Mouse (Mus musculus) liver, embryonic 14.5 days (tissue): Measurements from ENCODE around the gene Micu1. TPM values are rescaled to one million over a fixed set of nuclear protein-coding genes. Genes with fewer than 3 reads are reported as not detected.

ENCODE experiments used
- ATAC-seq: fragments of 200-750 bp; cut with Nextera tagmentation; 2 replicates; pipeline ENCODE4 v1.8.0; 2017; ENCODE audit warnings: moderate number of reproducible peaks, mild to moderate bottlenecking, moderate library complexity; ENCODE audit not compliant: insufficient read depth
- DNase-seq, 3 experiments: peaks; one replicate each; pipeline ENCODE4 v3.0.0-alpha.2; 2012 to 2013; ENCODE audit warnings: low read depth in 3 of 3, low spot score in 3 of 3
- H3K27ac ChIP-seq: fragments of 300-500 bp; sonication (generic); 2 replicates; pipeline ENCODE4 v1.5.1; 2014; ENCODE audit warnings: moderate library complexity, mild to moderate bottlenecking, control low read depth, inconsistent platforms
- H3K27me3 ChIP-seq: fragments of 300-500 bp; sonication (generic); 2 replicates; pipeline ENCODE4 v1.6.1; 2014; ENCODE audit warnings: mild to moderate bottlenecking, low read length, moderate library complexity; ENCODE audit not compliant: control insufficient read depth, insufficient read depth
- H3K36me3 ChIP-seq: fragments of 300-500 bp; sonication (generic); replicated peaks from 2 replicates; pipeline ENCODE4 v1.6.1; 2014; ENCODE audit warnings: low read depth; ENCODE audit not compliant: control insufficient read depth, insufficient read depth
- H3K4me1 ChIP-seq, 2 experiments: fragments of 200-500 bp in 1 of 2; fragments of 300-500 bp in 1 of 2; sonication (generic) in 1 of 2; replicated peaks; 2 replicates each; pipeline ENCODE4 v1.6.1; 2012 to 2014; ENCODE audit warnings: antibody characterized with exemption in 1 of 2, inconsistent platforms in 1 of 2, low read length in 1 of 2; ENCODE audit not compliant: control insufficient read depth in 2 of 2, insufficient read depth in 2 of 2
- H3K4me2 ChIP-seq: fragments of 300-500 bp; sonication (generic); 2 replicates; pipeline ENCODE4 v1.6.1; 2014; ENCODE audit warnings: low read depth, mild to moderate bottlenecking, control low read depth, moderate library complexity
- H3K4me3 ChIP-seq, 2 experiments: fragments of 200-500 bp in 1 of 2; fragments of 300-500 bp in 1 of 2; sonication (generic) in 1 of 2; 2 replicates each; pipeline ENCODE4 v1.5.1; 2012 to 2014; ENCODE audit warnings: low read depth in 2 of 2, low read length in 2 of 2, mild to moderate bottlenecking in 2 of 2, control low read depth in 1 of 2, inconsistent platforms in 1 of 2, moderate library complexity in 1 of 2; ENCODE audit not compliant: insufficient read depth in 1 of 2
- H3K9ac ChIP-seq: fragments of 300-500 bp; sonication (generic); replicated peaks from 2 replicates; pipeline ENCODE4 v1.6.1; 2014; ENCODE audit warnings: mild to moderate bottlenecking, control low read depth, moderate library complexity
- H3K9me3 ChIP-seq: fragments of 300-500 bp; sonication (generic); 2 replicates; pipeline ENCODE4 v1.6.1; 2016; ENCODE audit warnings: low read length, mixed read lengths; ENCODE audit not compliant: control insufficient read depth
- CTCF ChIP-seq: IDR thresholded peaks from 2 replicates; pipeline ENCODE4 v1.5.1; 2016; ENCODE audit warnings: antibody characterized with exemption, low read depth, control low read depth
- EP300 ChIP-seq: IDR thresholded peaks from 2 replicates; pipeline ENCODE4 v1.6.1; 2016; ENCODE audit warnings: antibody characterized with exemption, low read depth
- WGBS: fragments of 180-500 bp; shearing (Covaris S2); extraction: QIAGEN DNeasy Blood & Tissue Kit; methylation state at CpG from one replicate; pipeline ENCODE4 v1.1.7; 2014; ENCODE audit not compliant: insufficient replicate concordance; 5-methylcytosine and 5-hydroxymethylcytosine counted together
- polyA plus RNA-seq, 2 experiments: library from polyadenylated mRNA; depleted of rRNA in 1 of 2; stranded (reverse) in 1 of 2; unstranded in 1 of 2; fragments of >200 nt; fragmentation: Nextera tagmentation in 1 of 2; extraction: Ambion mirVana in 1 of 2; gene quantifications; 2 replicates each; pipeline versions ENCODE4 v1.2.1 to v1.2.3; 2012 to 2014

Micu1 gene
- polyA plus RNA-seq, 2 experiments: 27.1 to 28.2 TPM

GRCm38 (mm10) chr10:59795902-59796301, 93.6 kb downstream of the Micu1 start:
- Histone ChIP-seq H3K36me3 (no peaks in the 10 kb centered on the region), H3K9me3 (no peaks in the 10 kb centered on the region), H3K4me1 (peaks cover 32 to 40% of the 10 kb centered on the region in 2 experiments), H3K9ac (no peak overlapping the region), H3K4me3 (no peak overlapping the region), H3K27me3 (no peaks in the 10 kb centered on the region), H3K4me2 (no peak overlapping the region), H3K27ac (no peak overlapping the region)
- WGBS: 87% methylated on average over 4 of the region's 4 CpGs
- TF ChIP-seq CTCF: no peak
- TF ChIP-seq EP300: no peak
- ATAC-seq (no peak), DNase-seq (no peak)

DNA sequence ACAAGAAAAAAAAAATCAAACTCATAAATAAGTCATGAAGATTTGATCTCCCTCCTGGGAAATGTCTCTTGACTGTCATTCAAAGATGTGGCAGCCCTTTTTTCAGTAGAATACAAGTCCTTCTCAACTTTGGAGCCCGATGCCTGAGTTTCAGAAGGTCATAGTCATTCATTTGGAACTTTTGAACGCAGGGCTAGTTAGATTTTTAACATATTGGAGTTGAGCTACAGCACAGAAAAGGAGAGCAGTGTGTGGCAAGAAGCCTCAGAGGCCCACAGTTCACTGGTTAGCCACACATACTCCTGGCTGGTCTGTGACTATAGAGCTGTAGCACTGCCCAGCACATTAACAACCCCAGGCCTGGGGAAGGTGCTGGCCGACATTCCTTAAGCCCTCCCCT, 96.1 kb downstream of the Micu1 start:
- H3K4me1 ChIP-seq: peaks cover 40 to 47% of the 10 kb centered on the region in 2 experiments
- no peaks in the 10 kb centered on the region for H3K9me3 ChIP-seq
- H3K9ac ChIP-seq: no peak overlapping the region
- no peaks in the 10 kb centered on the region for H3K36me3 ChIP-seq
- H3K4me2 ChIP-seq: no peak overlapping the region
- no peak overlapping the region; the same call in 1 of the 2 replicates for H3K27ac ChIP-seq
- H3K4me3 ChIP-seq: no peak overlapping the region
- ATAC-seq (no peak), DNase-seq (no peak)
- WGBS: 76% methylated on average over 3 of the region's 3 CpGs
- H3K27me3 ChIP-seq: no peaks in the 10 kb centered on the region
- TF ChIP-seq CTCF (no peak), EP300 (no peak)

DNA sequence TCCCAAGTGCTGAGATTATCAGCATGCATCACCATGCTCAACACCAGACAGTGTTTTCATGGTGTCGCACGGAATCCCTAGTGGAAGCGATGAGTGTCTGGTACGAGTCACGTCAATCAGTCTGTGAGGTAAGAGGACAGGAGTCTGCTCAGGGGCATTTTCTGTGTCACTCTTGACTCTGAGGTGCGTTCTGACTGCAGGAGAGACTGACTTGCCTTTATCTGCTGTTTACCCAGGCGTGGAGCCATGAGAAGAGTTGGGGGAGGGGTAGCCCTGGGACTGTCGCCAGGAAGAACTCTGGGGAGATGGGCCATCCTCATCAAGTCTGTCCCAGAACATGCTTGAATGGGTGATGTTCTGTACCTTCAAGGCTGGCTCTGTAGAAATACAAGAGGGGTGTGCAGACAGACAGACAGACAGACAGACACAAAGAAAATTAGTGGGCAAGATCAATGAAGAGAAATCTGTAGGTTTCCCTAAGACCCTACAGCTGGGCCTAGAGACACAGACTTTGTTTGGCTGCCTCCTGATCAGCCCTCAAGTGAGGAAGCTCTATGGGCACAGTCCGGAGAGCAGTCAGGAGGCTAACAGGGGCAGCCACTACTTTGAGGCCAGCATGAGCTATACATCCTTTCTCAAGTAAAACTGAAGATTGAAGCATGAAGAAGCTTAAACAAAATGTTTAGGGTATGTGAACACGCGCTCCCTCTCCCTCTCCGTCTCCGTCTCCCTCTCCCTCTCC, 97.2 kb downstream of the Micu1 start:
- TF ChIP-seq CTCF (no peak), EP300 (no peak)
- Histone ChIP-seq H3K36me3 (no peaks in the 10 kb centered on the region), H3K27me3 (no peaks in the 10 kb centered on the region), H3K9ac (peak overlapping the region; percentile 45), H3K4me1 (peaks cover 34 to 42% of the 10 kb centered on the region in 2 experiments), H3K4me3 (no peak overlapping the region), H3K4me2 (peak overlapping the region; percentile 64), H3K9me3 (no peaks in the 10 kb centered on the region), H3K27ac (peak overlapping the region; percentile 98)
- WGBS: 68% methylated on average over 13 of the region's 13 CpGs
- ATAC-seq (no peak), DNase-seq (no peak)

DNA sequence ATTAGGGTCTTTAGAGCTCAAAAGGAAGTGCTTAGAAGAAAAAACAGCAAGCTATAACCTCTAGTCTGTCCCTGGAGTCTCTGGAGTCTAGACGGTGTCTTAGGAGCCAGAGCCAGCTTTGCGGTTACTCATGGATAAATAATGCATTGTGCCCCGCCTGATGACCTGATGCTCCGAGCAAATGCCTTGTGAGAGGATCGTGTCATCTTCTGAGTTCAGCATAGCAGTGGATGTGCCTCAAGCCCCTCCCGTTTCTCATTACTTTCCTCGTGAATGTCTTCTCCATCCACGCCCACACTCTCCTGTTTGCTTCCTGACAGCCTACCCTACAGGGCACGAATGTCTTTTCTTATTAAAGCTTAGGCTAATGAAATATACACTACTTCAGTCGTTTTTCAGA, 97.9 kb downstream of the Micu1 start:
- DNase-seq: no peak
- peaks cover 34 to 42% of the 10 kb centered on the region in 2 experiments for H3K4me1 ChIP-seq

DNA sequence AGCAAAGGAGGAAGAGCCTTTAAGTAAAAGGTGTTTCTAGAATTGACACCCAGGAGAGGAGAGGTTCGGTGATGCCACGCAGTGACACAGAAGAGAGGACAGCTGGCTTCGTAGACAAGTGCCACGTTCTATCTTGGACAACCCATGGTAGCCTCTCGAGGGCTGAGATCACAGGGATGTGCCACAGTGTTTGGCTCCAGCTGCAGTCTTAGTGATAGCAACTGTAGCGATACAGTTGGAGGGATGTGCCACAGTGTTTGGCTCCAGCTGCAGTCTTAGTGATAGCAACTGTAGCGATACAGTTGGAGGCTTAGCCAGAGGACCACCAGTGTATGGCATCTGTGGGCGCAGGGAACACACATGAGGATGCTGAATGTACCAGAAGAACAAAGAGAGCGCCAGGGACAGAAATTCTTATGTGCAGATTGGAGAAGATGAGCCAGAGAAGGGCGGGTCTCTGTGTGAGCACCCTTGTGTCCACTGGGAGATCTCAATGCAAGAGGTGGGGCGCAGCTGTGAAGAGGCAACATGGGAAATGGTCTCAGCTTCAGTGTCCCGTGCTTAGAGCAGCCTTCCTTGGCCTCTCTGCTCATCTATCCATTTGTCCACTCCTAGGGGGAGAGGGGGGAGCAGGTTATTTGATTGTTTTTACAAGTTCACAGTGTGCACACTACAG, 98.7 kb downstream of the Micu1 start:
- TF ChIP-seq CTCF (0 out of 2 replicates have a peak, but pooled peaks have one; percentile 1), EP300 (peak; percentile 97)
- Histone ChIP-seq H3K4me1 (peaks cover 34 to 42% of the 10 kb centered on the region in 2 experiments), H3K27me3 (no peaks in the 10 kb centered on the region), H3K27ac (peak overlapping the region; percentile 98), H3K9ac (peak overlapping the region; percentile 72), H3K4me2 (peak overlapping the region; percentile 64), H3K36me3 (no peaks in the 10 kb centered on the region), H3K9me3 (no peaks in the 10 kb centered on the region), H3K4me3 (no peak overlapping the region)
- DNase-seq (peak; percentile 75 to 77 (median 77)), ATAC-seq (peak; percentile 99)
- 30% methylated on average over 12 of the region's 12 CpGs for WGBS

More for the DNA sequence above, 97.9 kb downstream of the Micu1 start:
- no peak for TF ChIP-seq CTCF
- TF ChIP-seq EP300: no peak
- no peak overlapping the region for H3K4me3 ChIP-seq
- H3K4me2 ChIP-seq: peak overlapping the region; percentile 64
- peak; percentile 32; the same call in 1 of the 2 replicates for ATAC-seq
- no peaks in the 10 kb centered on the region for H3K36me3 ChIP-seq
- 51% methylated on average over 10 of the region's 10 CpGs for WGBS
- H3K9ac ChIP-seq: peak overlapping the region; percentile 72
- no peaks in the 10 kb centered on the region for H3K27me3 ChIP-seq
- peak overlapping the region; percentile 98 for H3K27ac ChIP-seq
- H3K9me3 ChIP-seq: no peaks in the 10 kb centered on the region
